Mouse (Mus musculus) embryo, embryonic 9.5 days (tissue): ENCODE results near the gene Ptchd3.
A peak's percentile ranks its signal among the peaks of the same experiment; 100 is the strongest.

Experiments used
- DNase-seq: peaks from one replicate; pipeline ENCODE4 v3.0.0-alpha.2; 2017; ENCODE audit errors: extremely low spot score

Gene Ptchd3

GRCm38 (mm10) chr11:121829947-121830346 is at the start of gene Ptchd3:
TSS of gene Ptchd3 (plus strand) at chr11:121830247.
- peak; percentile 7 for DNase-seq

- no peak for DNase-seq
Measured at GRCm38 (mm10) chr11:121781831-121782230, 48.2 kb upstream of the Ptchd3 start.

- no peak for DNase-seq
Measured at GRCm38 (mm10) chr11:121787456-121787855, 42.6 kb upstream of the Ptchd3 start.

GRCm38 (mm10) chr11:121789566-121789965 is 40.5 kb upstream of the Ptchd3 start:
- DNase-seq, result no peak

GRCm38 (mm10) chr11:121790671-121791094 is 39.4 kb upstream of the Ptchd3 start:
- DNase-seq, result no peak

- no peak for DNase-seq
Measured at GRCm38 (mm10) chr11:121791446-121791845, 38.6 kb upstream of the Ptchd3 start.

- no peak for DNase-seq
Measured at GRCm38 (mm10) chr11:121791991-121792390, 38.1 kb upstream of the Ptchd3 start.

GRCm38 (mm10) chr11:121793530-121793929 is 36.5 kb upstream of the Ptchd3 start:
- DNase-seq, result no peak

- DNase-seq, result peak; percentile 1
Measured at GRCm38 (mm10) chr11:121794186-121794585, 35.9 kb upstream of the Ptchd3 start.

- DNase-seq, result peak; percentile 32
Measured at GRCm38 (mm10) chr11:121794591-121795199, 35.4 kb upstream of the Ptchd3 start.

GRCm38 (mm10) chr11:121795978-121796377 is 34.1 kb upstream of the Ptchd3 start:
- no peak for DNase-seq

- DNase-seq, result no peak
Measured at GRCm38 (mm10) chr11:121798591-121798990, 31.5 kb upstream of the Ptchd3 start.

GRCm38 (mm10) chr11:121799746-121800299 is 30.2 kb upstream of the Ptchd3 start:
- no peak for DNase-seq

GRCm38 (mm10) chr11:121802743-121803142 is 27.3 kb upstream of the Ptchd3 start:
- no peak for DNase-seq

GRCm38 (mm10) chr11:121804258-121805027 is 25.6 kb upstream of the Ptchd3 start:
- no peak for DNase-seq

GRCm38 (mm10) chr11:121808204-121808852 is 21.7 kb upstream of the Ptchd3 start:
- DNase-seq, result peak; percentile 75

GRCm38 (mm10) chr11:121808866-121809265 is 21.2 kb upstream of the Ptchd3 start:
- no peak for DNase-seq

- DNase-seq, result no peak
Measured at GRCm38 (mm10) chr11:121845923-121846322, 15.9 kb downstream of the Ptchd3 start.

GRCm38 (mm10) chr11:121847790-121848299 is 17.8 kb downstream of the Ptchd3 start:
- peak; percentile 85 for DNase-seq
